Mouse (Mus musculus) left cerebral cortex, adult 2 months (tissue): ENCODE data around the gene Sfxn2. TPM values are rescaled to one million over a fixed set of nuclear protein-coding genes. Genes with fewer than 3 reads are reported as not detected.

Experiments used
- DNase-seq, 2 experiments: peaks; one replicate each; pipeline ENCODE4 v3.0.0; 2021 to 2022; ENCODE audit warnings: low spot score in 2 of 2, mixed read lengths in 1 of 2; ENCODE audit errors: extremely low spot score in 1 of 2
- H3K27ac ChIP-seq: fragments of 200-600 bp; 2 replicates; pipeline ENCODE4 v1.8.1; 2022
- H3K4me3 ChIP-seq: fragments of 200-600 bp; 2 replicates; pipeline ENCODE4 v1.8.1; 2022
- CTCF ChIP-seq: fragments of 200-600 bp; IDR thresholded peaks from 2 replicates; pipeline ENCODE4 v1.8.1; 2022; ENCODE audit warnings: antibody characterized with exemption, mild to moderate bottlenecking, moderate library complexity
- intact Hi-C: fragments of 180-260 bp; cut with DNase I; formaldehyde crosslinking; loops from one replicate; pipeline ENCODE4 v1.15.1; 2025
- total RNA-seq, 2 experiments: library from RNA; stranded (reverse); gene quantifications; 2 replicates each; pipeline ENCODE4 v1.2.3; 2021

Sfxn2 gene
- total RNA-seq, 2 experiments from 2014 or later, result 4.6 to 7.4 TPM

DNA sequence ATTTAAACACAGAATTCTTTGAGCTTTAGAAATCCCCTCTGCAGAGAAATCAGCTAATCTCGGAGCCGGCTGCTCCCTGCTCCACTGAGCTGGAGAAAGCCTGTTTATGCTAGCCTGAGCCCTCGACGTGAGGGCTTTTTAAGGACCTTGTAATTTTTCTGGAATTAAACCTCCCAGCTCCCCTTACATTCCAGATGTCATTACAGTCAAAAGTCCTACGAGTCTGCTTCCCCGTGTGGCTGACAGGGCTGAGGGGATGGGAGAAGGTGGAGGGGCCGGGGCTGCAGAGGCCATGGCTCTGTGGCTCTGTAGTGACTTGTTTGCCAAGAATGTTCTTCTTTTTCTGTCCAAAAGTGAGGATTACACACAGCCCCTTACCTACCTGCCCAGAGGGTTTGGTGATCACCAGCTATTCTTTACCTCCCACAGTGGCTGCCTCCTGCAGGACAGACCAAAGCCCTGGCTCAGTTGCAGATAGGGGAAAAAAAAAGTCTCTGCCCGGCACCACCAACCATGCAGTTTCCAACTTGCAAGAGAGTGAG is 42.6 kb upstream of the Sfxn2 start:
- DNase-seq, result no peak
- TF ChIP-seq CTCF, result no peak; the same call in 1 of the 2 replicates
- intact Hi-C loops, result no loop called here
- no peak overlapping the region for H3K4me3 ChIP-seq
- H3K27ac ChIP-seq, result peak overlapping the region; percentile 88

DNA sequence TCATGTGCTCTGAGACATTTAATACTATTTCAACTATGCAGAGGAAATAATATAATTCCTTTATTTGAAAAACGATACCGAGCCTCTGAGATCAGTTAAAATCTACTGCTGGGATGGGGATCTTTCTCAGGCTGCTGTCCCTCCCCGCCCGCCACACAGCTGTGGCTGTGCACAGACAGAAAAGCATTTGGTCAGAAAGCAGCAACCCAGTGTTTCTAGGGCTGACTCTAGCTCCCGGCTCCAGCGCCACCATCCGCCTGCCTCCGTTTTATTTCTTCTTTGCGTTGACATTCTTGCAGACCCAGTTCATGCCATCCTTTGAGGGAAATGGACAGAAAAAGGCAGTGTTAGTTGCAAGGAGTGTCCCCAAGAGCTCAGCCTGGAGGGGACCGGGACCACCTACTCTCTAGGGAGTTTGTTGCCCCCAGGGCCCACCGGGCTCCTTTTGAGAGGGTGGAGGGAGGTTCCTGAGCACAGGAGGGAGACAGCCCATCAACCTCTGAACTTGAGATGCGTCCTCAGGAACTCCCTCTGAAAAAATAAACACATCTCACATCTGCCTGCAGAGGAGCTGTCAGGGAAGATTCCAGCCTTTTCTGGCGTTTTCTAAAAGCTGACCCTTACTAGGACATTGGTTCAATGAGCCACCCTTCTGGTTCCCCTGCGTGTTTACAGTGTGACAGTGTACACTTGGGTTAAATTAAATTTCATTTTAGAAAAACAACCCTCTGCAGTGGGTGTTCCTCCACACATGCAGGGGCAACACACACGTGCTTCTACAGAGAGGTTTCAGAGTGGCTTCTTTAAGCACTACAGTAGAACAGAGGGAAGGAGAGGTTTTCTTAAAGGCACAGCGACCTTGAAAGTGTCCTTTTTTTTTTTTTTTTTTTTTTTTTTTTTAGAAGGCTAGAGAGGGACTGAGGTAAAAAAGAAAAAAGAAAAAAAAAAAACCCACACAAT is 41.8 kb upstream of the Sfxn2 start:
- peak overlapping the region; percentile 88 for H3K27ac ChIP-seq
- intact Hi-C loops, result no loop called here
- DNase-seq, result no peak

DNA sequence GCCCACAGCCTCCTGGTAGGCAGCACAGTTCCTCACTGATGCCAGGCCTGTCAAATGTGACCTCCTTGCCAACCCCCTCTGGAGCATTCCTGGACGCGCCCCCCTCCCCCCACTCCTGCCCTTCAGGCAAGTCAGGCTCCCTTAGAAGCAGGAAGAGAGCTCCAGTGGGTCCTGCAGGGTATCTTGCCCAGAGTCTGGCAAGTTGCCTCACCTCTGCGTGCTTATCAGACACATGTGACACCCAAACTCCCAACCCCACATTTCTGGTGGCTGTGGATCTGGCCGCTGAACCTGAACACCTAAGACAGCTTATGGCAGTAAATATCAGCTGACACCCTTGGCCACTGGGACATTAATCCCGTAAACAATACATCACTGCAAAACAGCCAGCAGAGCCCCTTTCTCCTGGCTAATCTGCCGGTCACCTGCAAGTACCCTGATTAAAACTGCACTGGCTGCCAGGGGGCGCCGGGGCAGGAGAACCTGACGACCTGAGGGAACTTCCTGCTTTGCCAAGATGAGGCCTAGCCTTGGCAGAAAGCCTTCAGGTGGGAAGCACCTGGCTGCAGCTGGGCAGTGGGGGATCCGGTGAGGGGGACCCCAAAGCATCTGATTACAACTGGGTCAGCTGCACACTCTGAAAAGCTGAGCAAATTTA is 41.0 kb upstream of the Sfxn2 start:
- intact Hi-C loops, result no loop called here
- Histone ChIP-seq H3K27ac (peak overlapping the region; percentile 2; the same call in 1 of the 2 replicates), H3K4me3 (no peak overlapping the region)
- DNase-seq, result no peak
- TF ChIP-seq CTCF, result no peak

More for the DNA sequence above, 41.8 kb upstream of the Sfxn2 start:
- TF ChIP-seq CTCF, result no peak
- no peak overlapping the region for H3K4me3 ChIP-seq

DNA sequence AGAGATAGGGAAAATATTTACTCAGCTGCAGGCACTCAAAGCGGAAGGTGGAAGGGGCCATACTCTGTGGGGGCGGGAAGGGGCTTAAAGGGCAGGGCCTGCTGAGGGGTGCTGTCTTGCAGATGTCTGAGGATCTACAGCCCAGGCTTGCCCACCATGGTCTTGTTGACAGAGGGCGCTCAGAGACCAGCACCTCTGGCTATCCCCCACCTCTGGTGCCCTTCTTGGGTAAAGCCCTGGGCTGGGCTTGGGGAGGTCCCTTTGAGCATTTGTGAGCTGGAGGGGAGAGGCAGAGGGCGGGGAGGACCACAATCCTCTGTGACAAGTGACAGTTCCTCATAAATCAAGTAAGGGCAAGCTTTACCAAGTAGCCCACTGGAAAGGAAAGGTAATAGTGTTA is 40.1 kb upstream of the Sfxn2 start:
- no peak overlapping the region for H3K27ac ChIP-seq
- no peak overlapping the region for H3K4me3 ChIP-seq
- TF ChIP-seq CTCF, result no peak
- intact Hi-C loops, result no loop called here
- DNase-seq, result no peak

DNA sequence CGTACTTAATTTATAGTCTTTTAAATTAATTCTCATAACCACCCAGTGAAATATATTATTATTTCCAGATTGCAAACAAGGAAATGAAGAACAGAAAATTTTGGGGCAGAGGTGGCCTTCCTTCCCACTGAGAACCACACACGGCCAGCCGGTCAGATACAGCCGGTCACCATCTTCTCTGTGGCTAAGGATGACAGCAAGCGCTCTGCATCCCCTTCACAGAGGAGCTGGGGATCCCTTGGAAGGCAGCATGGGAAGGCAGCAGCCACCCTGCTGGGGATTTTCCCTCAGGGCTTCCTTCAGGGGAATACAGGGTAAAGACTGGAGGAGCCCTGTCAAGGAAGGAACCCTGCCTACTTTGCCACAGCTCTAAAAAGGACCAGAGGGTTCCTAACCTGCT is 39.6 kb upstream of the Sfxn2 start:
- no peak overlapping the region for H3K27ac ChIP-seq
- TF ChIP-seq CTCF, result no peak
- H3K4me3 ChIP-seq, result no peak overlapping the region
- no peak for DNase-seq
- intact Hi-C loops, result no loop called here

DNA sequence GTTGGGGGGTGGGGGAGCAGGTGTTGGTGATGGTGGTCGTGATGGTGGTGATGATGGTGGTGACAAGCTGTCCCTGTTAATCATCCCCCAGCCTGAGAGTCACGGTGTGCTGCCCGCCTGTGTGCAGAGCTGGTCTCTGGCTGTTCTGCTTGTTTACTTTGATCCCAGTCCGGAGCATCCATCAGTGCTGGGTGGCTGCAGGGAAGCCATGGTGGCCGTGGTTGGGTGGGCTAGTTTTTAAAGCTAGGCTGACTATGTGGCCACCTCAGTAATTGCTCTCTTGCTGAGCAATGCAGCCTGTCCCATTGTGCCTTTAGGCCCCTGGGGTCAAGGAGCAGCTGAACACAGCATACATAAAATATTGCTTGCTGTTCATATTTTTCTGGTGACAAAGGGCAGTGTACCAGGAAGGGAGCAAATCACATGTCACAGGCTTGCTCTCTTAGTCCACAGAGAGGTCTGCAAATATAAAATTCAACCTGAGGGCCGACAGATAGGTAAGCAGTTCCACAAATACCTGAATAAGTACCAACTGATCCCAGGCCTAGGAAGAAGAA is 38.5 kb upstream of the Sfxn2 start:
- H3K27ac ChIP-seq, result no peak overlapping the region
- no peak for DNase-seq
- no peak overlapping the region for H3K4me3 ChIP-seq
- intact Hi-C loops, result no loop called here
- no peak for TF ChIP-seq CTCF

DNA sequence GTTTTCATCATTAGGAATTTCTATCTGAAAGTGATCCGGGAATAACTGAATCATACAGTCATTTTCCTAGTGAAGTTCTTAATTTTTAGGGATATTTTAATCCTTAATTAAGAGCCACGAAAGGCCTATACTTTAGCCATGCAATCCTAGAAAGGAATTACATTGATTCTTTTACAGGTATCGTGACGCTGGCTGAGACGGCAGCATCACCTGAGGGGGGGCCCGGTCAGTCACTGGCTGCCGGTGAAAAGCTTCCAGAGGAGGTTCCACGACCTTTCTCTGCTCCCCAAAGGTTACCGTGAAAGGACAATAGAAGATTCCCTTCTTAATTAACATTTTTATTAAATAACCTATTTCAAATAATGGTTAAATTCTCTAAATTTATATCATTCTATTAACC is 35.8 kb upstream of the Sfxn2 start:
- Histone ChIP-seq H3K4me3 (no peak overlapping the region), H3K27ac (no peak overlapping the region)
- no peak for DNase-seq
- no peak for TF ChIP-seq CTCF
- intact Hi-C loops, result no loop called here

DNA sequence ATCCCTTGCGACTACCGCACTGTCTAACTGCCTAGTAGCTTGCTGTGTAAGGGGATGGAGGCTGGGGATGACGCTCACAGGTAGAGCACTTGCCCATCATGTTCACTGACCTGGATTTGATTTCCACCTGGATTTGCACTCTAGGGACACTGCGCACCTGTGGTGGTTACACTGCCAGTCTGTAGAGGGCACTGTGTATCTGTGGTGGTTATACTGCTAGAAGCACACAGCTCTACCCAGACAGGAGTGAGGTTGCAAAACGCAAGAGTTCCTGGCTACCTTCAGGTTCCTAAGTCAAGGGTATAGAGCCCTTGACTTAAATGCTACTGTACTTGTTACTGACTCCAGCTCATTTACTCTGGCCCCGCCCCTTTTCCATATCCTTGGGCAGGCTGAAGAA is 35.0 kb upstream of the Sfxn2 start:
- H3K4me3 ChIP-seq, result no peak overlapping the region
- no peak overlapping the region for H3K27ac ChIP-seq
- intact Hi-C loops, result no loop called here
- peak; percentile 29; the same call in 1 of the 2 replicates for TF ChIP-seq CTCF
- DNase-seq, result no peak

DNA sequence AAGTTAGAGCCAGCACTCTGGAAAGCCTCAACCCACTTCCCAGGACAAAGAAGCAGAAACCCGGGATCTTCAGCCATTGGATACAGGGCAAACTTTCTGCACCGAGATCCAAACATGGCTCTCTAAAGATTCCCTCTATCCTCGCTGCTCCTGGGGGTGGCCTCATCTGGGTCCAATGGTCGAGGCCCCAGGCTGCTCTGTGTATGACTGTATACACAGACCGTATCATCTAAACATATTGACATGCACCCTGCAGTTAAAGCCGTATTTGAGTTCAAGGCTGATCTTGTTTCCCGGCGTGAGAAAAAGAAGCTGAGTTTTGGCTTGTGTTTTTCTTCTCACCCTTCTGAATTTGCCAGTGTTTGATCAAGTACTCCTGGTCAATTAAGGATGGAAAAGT is 30.4 kb upstream of the Sfxn2 start:
- H3K4me3 ChIP-seq, result no peak overlapping the region
- DNase-seq, result no peak
- H3K27ac ChIP-seq, result no peak overlapping the region
- no peak for TF ChIP-seq CTCF
- intact Hi-C loops, result no loop called here

DNA sequence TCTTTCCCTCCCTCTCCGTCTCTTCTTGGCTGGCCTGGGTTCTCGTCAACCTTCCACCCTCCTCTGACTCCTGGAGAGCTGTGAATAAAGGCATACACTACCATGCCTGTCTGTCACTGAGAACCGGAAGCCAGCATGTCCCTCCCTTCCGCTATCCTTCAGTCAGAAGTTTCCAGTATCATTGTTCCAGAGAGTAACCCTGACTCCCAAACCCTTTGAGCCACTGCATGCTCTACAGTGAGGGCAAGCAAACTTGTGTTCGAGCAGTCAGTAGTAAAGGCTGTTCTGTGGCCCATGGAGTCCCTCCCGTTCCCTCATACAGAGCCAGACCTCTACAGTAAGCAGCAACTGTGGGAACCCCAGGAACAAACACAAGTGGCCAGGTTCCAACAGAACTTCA is 25.6 kb upstream of the Sfxn2 start:
- DNase-seq, result no peak
- TF ChIP-seq CTCF, result no peak
- Histone ChIP-seq H3K4me3 (no peak overlapping the region), H3K27ac (no peak overlapping the region)
- intact Hi-C loops, result no loop called here

DNA sequence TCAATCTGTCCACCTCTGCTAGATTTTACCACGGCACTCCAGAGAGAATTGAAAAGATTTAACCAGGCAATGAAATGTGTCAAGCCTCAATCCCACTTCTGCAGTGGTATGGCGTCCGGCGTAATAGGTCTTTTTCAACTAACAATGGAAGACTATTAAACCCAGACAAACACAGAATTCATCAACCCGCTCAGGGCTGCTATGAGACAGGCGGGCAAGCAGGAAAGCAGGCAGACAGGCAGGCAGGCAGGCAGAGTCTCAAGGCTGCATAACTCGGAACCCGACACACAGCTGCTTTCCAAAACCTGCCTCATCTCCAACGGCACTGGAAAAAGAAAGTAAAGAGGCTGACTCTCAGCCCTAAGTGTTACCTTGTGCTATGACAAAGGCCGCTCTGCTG is 25.1 kb upstream of the Sfxn2 start:
- H3K27ac ChIP-seq, result no peak overlapping the region
- no peak for DNase-seq
- intact Hi-C loops, result no loop called here
- no peak overlapping the region for H3K4me3 ChIP-seq
- TF ChIP-seq CTCF, result no peak

DNA sequence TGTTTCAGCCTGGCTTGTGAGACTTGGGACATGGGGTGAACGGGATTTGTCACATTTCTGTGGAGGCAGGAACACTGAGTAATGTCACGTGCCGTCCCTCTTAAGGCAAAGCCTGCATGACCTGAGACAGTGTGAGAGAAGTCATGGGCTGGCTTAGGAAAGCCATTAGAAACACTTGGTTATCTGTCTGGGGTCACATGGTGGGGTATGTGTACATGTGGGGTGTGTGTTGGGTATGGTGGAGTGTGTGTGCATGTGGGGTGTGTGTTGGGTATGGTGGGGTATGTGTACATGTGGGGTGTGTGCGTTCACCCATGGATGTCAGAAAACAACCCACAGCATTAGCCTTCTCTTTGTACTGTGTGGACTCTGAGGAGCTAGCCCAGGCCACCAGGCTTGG is 22.8 kb upstream of the Sfxn2 start:
- no peak for DNase-seq
- no peak overlapping the region for H3K27ac ChIP-seq
- intact Hi-C loops, result no loop called here
- TF ChIP-seq CTCF, result no peak
- H3K4me3 ChIP-seq, result no peak overlapping the region
